In genomic region chr8:122102286-122102685, GRCm38 (mm10) we compare ENCODE assay signal across 10 mouse cellular contexts.
DNase-seq lines count a peak whose midpoint lies in the region; ATAC-seq and TF ChIP-seq lines count a peak whose summit lies in the region.
"Had no signal": no experiment of that assay in that cellular context is flagged by ENCODE, and none has a peak within 500 bp of the region (broad histone marks: within the 10 kb centered on the region; RNA-seq: fewer than 3 reads in every experiment).

No protein-coding gene starts in this region.

- no peaks in the 10 kb centered on the region for H3K27me3 ChIP-seq in heart, embryonic 15.5 days
- no peaks in the 10 kb centered on the region for H3K27me3 ChIP-seq in midbrain, embryonic 10.5 days (ENCODE audit: low read depth, poor library complexity, severe bottlenecking)
- no peaks in the 10 kb centered on the region for H3K27me3 ChIP-seq in midbrain, postnatal 0 days (ENCODE audit: insufficient read depth, low read length)
- no peaks in the 10 kb centered on the region; the same call in 1 of the 2 replicates for H3K27me3 ChIP-seq in embryonic facial prominence, embryonic 10.5 days (replicated peaks; ENCODE audit: low read depth, poor library complexity, severe bottlenecking)
- no peaks in the 10 kb centered on the region for H3K27me3 ChIP-seq in limb, embryonic 14.5 days (ENCODE audit: control insufficient read depth, insufficient read depth, low read length)

- H3K9ac ChIP-seq in heart, embryonic 15.5 days: no peak overlapping the region
- no peak overlapping the region for H3K9ac ChIP-seq in midbrain, postnatal 0 days (replicated peaks; ENCODE audit: low read length, poor library complexity, severe bottlenecking)
- H3K9ac ChIP-seq in limb, embryonic 14.5 days (ENCODE audit: low read depth, low read length, severe bottlenecking): no peak overlapping the region

- no peak overlapping the region for H3K4me3 ChIP-seq in heart, embryonic 15.5 days
- no peak overlapping the region for H3K4me3 ChIP-seq in midbrain, embryonic 10.5 days
- no peak overlapping the region for H3K4me3 ChIP-seq in midbrain, postnatal 0 days (ENCODE audit: low read depth, low read length)
- H3K4me3 ChIP-seq in embryonic facial prominence, embryonic 10.5 days: no peak overlapping the region
- H3K4me3 ChIP-seq in limb, embryonic 14.5 days (replicated peaks; ENCODE audit: low read length): no peak overlapping the region

- H3K9me3 ChIP-seq in heart, embryonic 15.5 days (replicated peaks): no peaks in the 10 kb centered on the region
- no peaks in the 10 kb centered on the region for H3K9me3 ChIP-seq in midbrain, embryonic 10.5 days (replicated peaks)
- H3K9me3 ChIP-seq in midbrain, postnatal 0 days (ENCODE audit: low read length): no peaks in the 10 kb centered on the region
- H3K9me3 ChIP-seq in embryonic facial prominence, embryonic 10.5 days: no peaks in the 10 kb centered on the region
- no peaks in the 10 kb centered on the region for H3K9me3 ChIP-seq in limb, embryonic 14.5 days (ENCODE audit: control insufficient read depth, low read length)

- 40% methylated on average over 8 of the region's 8 CpGs for WGBS in heart, embryonic 15.5 days
- WGBS in midbrain, embryonic 10.5 days: 31% methylated on average over 8 of the region's 8 CpGs
- 16% methylated on average over 8 of the region's 8 CpGs for whole genome bisulfite sequencing in midbrain, postnatal 0 days
- WGBS in embryonic facial prominence, embryonic 10.5 days: 32% methylated on average over 8 of the region's 8 CpGs
- 35% methylated on average over 8 of the region's 8 CpGs for WGBS in limb, embryonic 14.5 days

- DNase-seq in heart, adult 8-10 months (ENCODE audit: low spot score): no peak
- DNase-seq in midbrain, embryonic 10.5 days (ENCODE audit: low spot score): peak; percentile 61
- no peak for DNase-seq in midbrain, postnatal 0 days (ENCODE audit: low spot score)
- peak; percentile 51 for DNase-seq in embryonic facial prominence, embryonic 10.5 days (ENCODE audit: low spot score)
- DNase-seq in limb, embryonic 14.5 days (ENCODE audit: low spot score): peak; percentile 27
- no peak for DNase-seq in right cerebral cortex, adult 2 months (ENCODE audit: low spot score in 2 of 2)
- DNase-seq in cerebellum, adult 18-20 months: no peak
- DNase-seq: right cerebral cortex, postnatal 4 days had no signal

- no peak for TF ChIP-seq POLR2A in limb, embryonic 14.5 days (IDR thresholded peaks at IDR 0.05; ENCODE audit: borderline replicate concordance, extremely low read depth, insufficient read depth, insufficient read length)

- TF ChIP-seq CTCF in midbrain, postnatal 0 days (IDR thresholded peaks at IDR 0.05): no peak

- no peak for ATAC-seq in heart, embryonic 15.5 days (replicated peaks; ENCODE audit: insufficient number of reproducible peaks, insufficient read depth, low FRiP score, low read depth)
- ATAC-seq in midbrain, postnatal 0 days (ENCODE audit: low FRiP score): no peak
- ATAC-seq in limb, embryonic 14.5 days (ENCODE audit: low FRiP score, low read depth): no peak

- H3K4me1 ChIP-seq in heart, embryonic 15.5 days (replicated peaks): peaks cover 54% of the 10 kb centered on the region
- peaks cover 25% of the 10 kb centered on the region for H3K4me1 ChIP-seq in midbrain, embryonic 10.5 days
- 0 out of 2 replicates have a peak, but pooled peaks cover 2% of the 10 kb centered on the region for H3K4me1 ChIP-seq in midbrain, postnatal 0 days (ENCODE audit: insufficient read depth, low read length)
- H3K4me1 ChIP-seq in embryonic facial prominence, embryonic 10.5 days: peaks cover 38% of the 10 kb centered on the region
- peaks cover 25% of the 10 kb centered on the region for H3K4me1 ChIP-seq in limb, embryonic 14.5 days (ENCODE audit: control insufficient read depth, insufficient read depth, low read length)

- no peak overlapping the region for H3K4me2 ChIP-seq in heart, embryonic 15.5 days
- H3K4me2 ChIP-seq in midbrain, postnatal 0 days (ENCODE audit: low read depth, low read length, poor library complexity, severe bottlenecking): no peak overlapping the region
- no peak overlapping the region for H3K4me2 ChIP-seq in limb, embryonic 14.5 days (replicated peaks; ENCODE audit: low read depth, low read length, severe bottlenecking)

- H3K36me3 ChIP-seq in heart, embryonic 15.5 days: no peaks in the 10 kb centered on the region
- no peaks in the 10 kb centered on the region for H3K36me3 ChIP-seq in midbrain, embryonic 10.5 days
- H3K36me3 ChIP-seq in midbrain, postnatal 0 days (ENCODE audit: insufficient read depth, low read length): no peaks in the 10 kb centered on the region
- no peaks in the 10 kb centered on the region for H3K36me3 ChIP-seq in embryonic facial prominence, embryonic 10.5 days (replicated peaks)
- H3K36me3 ChIP-seq in limb, embryonic 14.5 days (ENCODE audit: control insufficient read depth, insufficient read depth, low read length): no peaks in the 10 kb centered on the region

- peak overlapping the region; percentile 51 for H3K27ac ChIP-seq in heart, embryonic 15.5 days
- H3K27ac ChIP-seq in midbrain, embryonic 10.5 days (replicated peaks): peak overlapping the region; percentile 75
- H3K27ac ChIP-seq in midbrain, postnatal 0 days (ENCODE audit: low read depth, low read length): no peak overlapping the region
- 0 out of 2 replicates have a peak overlapping the region, but pooled peaks have one; percentile 1 for H3K27ac ChIP-seq in embryonic facial prominence, embryonic 10.5 days (replicated peaks)
- peak overlapping the region; percentile 72 for H3K27ac ChIP-seq in limb, embryonic 14.5 days (replicated peaks; ENCODE audit: low read depth, low read length)
- H3K27ac ChIP-seq: macrophage had no signal

Comparison
In these comparisons a context has a peak if more than half of its experiments do, and no peak if none do; other contexts are left out.
1. DNase-seq: peak in midbrain, embryonic 10.5 days (single experiment), embryonic facial prominence, embryonic 10.5 days (single experiment) and limb, embryonic 14.5 days (single experiment); none in heart, adult 8-10 months (single experiment), midbrain, postnatal 0 days (single experiment), right cerebral cortex, adult 2 months (0 of 2) and cerebellum, adult 18-20 months (0 of 2).